Mouse (Mus musculus): ENCODE measurements at regions not wholly inside any gene's neighbourhood (a gene's known extent, or its start where the extent isn't known, plus 50 kb on each side); places are given as distances from the start of the nearest gene placed in this dataset.

DNA sequence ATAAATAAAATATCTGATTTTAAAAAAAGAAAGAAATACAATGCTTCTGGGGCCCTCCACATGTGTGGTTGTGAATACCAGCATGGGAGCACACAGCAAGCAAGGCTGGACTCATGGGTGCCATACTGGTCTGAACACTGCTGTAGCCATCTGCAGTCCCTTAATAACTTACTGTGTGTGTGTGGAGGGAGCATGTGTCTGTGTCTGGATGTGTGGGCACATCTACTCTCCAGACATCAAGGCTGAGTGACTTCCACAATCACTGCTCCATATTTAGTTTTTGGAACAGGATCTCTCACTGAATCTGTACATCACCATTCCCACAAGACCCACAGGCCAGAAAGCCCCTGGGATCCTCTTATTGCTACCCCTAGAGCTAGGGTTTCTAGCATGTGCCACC is 118.9 kb downstream of the Cyp26b1 start:
- TF ChIP-seq CTCF (IDR thresholded peaks at IDR 0.05; ENCODE audit: extremely low read depth, insufficient read depth, low read length) (no peak), POLR2A (IDR thresholded peaks at IDR 0.05; ENCODE audit: extremely low read depth, insufficient read depth, low read length) (no peak)
